Mouse (Mus musculus) granulocyte monocyte progenitor cell, adult 5-6 weeks (primary cell): ENCODE results near the gene Socs7. TPM values are rescaled to one million over a fixed set of nuclear protein-coding genes. Genes with fewer than 3 reads are reported as not detected.
A peak's percentile ranks its signal among the peaks of the same experiment; 100 is the strongest.

Source experiments
- ATAC-seq: replicated peaks from 2 replicates; pipeline ENCODE4 v1.8.0; 2016; ENCODE audit warnings: mild to moderate bottlenecking, moderate TSS enrichment, inconsistent platforms; ENCODE audit not compliant: poor library complexity, severe bottlenecking
- total RNA-seq, 2 experiments: library from RNA; stranded (forward) in 1 of 2; stranded (reverse) in 1 of 2; fragments of 200-712, 200-1000 nt in 1 of 2; fragments of >200 nt in 1 of 2; fragmentation: Nextera tagmentation in 1 of 2; gene quantifications; 2 replicates each; pipeline ENCODE4 v1.2.3; 2014 to 2017

Gene Socs7
- total RNA-seq, 2 experiments from 2014 or later, result 5.5 to 9.5 TPM

- no peak for ATAC-seq
Measured at GRCm38 (mm10) chr11:97338977-97339315, 23.4 kb upstream of the Socs7 start.

GRCm38 (mm10) chr11:97343175-97343574, 19.2 kb upstream of the Socs7 start:
- peak; percentile 20; the same call in 1 of the 2 replicates for ATAC-seq

GRCm38 (mm10) chr11:97343619-97344018, 18.7 kb upstream of the Socs7 start:
- ATAC-seq, result peak; percentile 84

GRCm38 (mm10) chr11:97345446-97345845, 16.9 kb upstream of the Socs7 start:
- ATAC-seq, result peak; percentile 65; the same call in 1 of the 2 replicates

GRCm38 (mm10) chr11:97346383-97346782, 16.0 kb upstream of the Socs7 start:
- ATAC-seq, result no peak

GRCm38 (mm10) chr11:97347291-97347690, 15.1 kb upstream of the Socs7 start:
- no peak for ATAC-seq

GRCm38 (mm10) chr11:97350035-97350434, 12.3 kb upstream of the Socs7 start:
- ATAC-seq, result no peak

- no peak for ATAC-seq
Measured at GRCm38 (mm10) chr11:97352027-97352684, 10.2 kb upstream of the Socs7 start, which contains the start of gene Gpr179. Gene Gpr179, minus strand, starts transcription at chr11:97352077.

- no peak for ATAC-seq
Measured at GRCm38 (mm10) chr11:97352935-97353597, 9.3 kb upstream of the Socs7 start.

- no peak for ATAC-seq
Measured at GRCm38 (mm10) chr11:97354646-97355045, 7.7 kb upstream of the Socs7 start.

GRCm38 (mm10) chr11:97355247-97355646, 7.1 kb upstream of the Socs7 start:
- no peak for ATAC-seq

GRCm38 (mm10) chr11:97357663-97358062, 4.7 kb upstream of the Socs7 start:
- ATAC-seq, result peak; percentile 54

- ATAC-seq, result no peak
Measured at GRCm38 (mm10) chr11:97362649-97362942, 245 bp downstream of the Socs7 start.

- ATAC-seq, result peak; percentile 46
Measured at GRCm38 (mm10) chr11:97362943-97363643, 742 bp downstream of the Socs7 start.

- ATAC-seq, result no peak
Measured at GRCm38 (mm10) chr11:97363644-97363995, 1.3 kb downstream of the Socs7 start.

- no peak for ATAC-seq
Measured at GRCm38 (mm10) chr11:97365556-97365955, 3.2 kb downstream of the Socs7 start.

- ATAC-seq, result no peak
Measured at GRCm38 (mm10) chr11:97368501-97368900, 6.2 kb downstream of the Socs7 start.

GRCm38 (mm10) chr11:97370329-97371091, 8.2 kb downstream of the Socs7 start:
- no peak for ATAC-seq

- ATAC-seq, result no peak
Measured at GRCm38 (mm10) chr11:97372159-97372864, 10.0 kb downstream of the Socs7 start.

GRCm38 (mm10) chr11:97373402-97373801, 11.1 kb downstream of the Socs7 start:
- ATAC-seq, result no peak
